Mouse (Mus musculus): ENCODE measurements around the gene Angel1. TPM values are rescaled to one million over a fixed set of nuclear protein-coding genes. Genes with fewer than 3 reads are reported as not detected.

Angel1 gene
- polyA plus RNA-seq, 1 experiment = 2.4 TPM

DNA sequence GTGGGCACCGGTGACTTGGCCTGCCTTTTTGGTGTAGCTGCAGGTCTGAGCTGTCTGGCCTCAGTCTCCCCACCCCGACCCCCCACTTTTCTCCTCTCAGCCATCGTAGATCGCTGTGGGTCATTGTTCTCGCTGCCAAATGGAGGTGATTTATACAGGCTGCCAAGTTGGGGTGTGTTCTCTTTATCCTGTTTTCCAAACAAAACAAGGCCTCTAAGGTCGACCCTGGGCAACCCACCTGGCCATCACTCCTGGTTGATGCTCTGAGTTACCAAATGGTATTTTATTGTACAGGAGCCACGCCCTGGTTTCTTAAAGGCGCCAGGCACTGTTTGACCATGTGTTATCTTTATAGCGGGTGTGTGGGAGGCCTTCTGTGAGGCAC lies 46.7 kb downstream of the Angel1 start:
- Histone ChIP-seq H3K27ac (ENCODE audit: insufficient read depth, low read depth, low read length) (no peak overlapping the region), H3K4me1 (ENCODE audit: control insufficient read depth, insufficient read depth, insufficient read length, low read length) (0 out of 2 replicates have a peak, but pooled peaks cover 3% of the 10 kb centered on the region), H3K36me3 (ENCODE audit: control insufficient read depth, insufficient read depth, low read length) (no peaks in the 10 kb centered on the region), H3K27me3 (ENCODE audit: control insufficient read depth, insufficient read depth, low read length) (peaks cover 14% of the 10 kb centered on the region), H3K4me3 (ENCODE audit: low read depth, low read length) (peak overlapping the region; percentile 71)
- 1% methylated on average over 9 of the region's 9 CpGs for WGBS
- TF ChIP-seq CTCF (IDR thresholded peaks at IDR 0.05; ENCODE audit: extremely low read depth, insufficient read length, insufficient replicate concordance, low read depth, low read length) (no peak), POLR2A (IDR thresholded peaks at IDR 0.05; ENCODE audit: low read depth, low read length) (no peak)

GRCm38 (mm10) chr12:86678591-86679545 lies 47.4 kb downstream of the Angel1 start, which contains the start of gene Vash1:
Gene Vash1 (plus strand): TSS chr12:86678700.
- 2% methylated on average over 93 of the region's 94 CpGs for WGBS
- Histone ChIP-seq H3K27ac (ENCODE audit: insufficient read depth, low read depth, low read length) (no peak within 1 kb of the TSS), H3K4me3 (ENCODE audit: low read depth, low read length) (peak within 1 kb of the TSS; percentile 71), H3K36me3 (ENCODE audit: control insufficient read depth, insufficient read depth, low read length) (no peaks in the 10 kb centered on the region), H3K27me3 (ENCODE audit: control insufficient read depth, insufficient read depth, low read length) (peaks cover 14% of the 10 kb centered on the region), H3K4me1 (ENCODE audit: control insufficient read depth, insufficient read depth, insufficient read length, low read length) (0 out of 2 replicates have a peak, but pooled peaks cover 3% of the 10 kb centered on the region)
- TF ChIP-seq CTCF (IDR thresholded peaks at IDR 0.05; ENCODE audit: extremely low read depth, insufficient read length, insufficient replicate concordance, low read depth, low read length) = no peak

- Histone ChIP-seq H3K27me3 (ENCODE audit: control insufficient read depth, insufficient read depth, low read length) (peaks cover 3% of the 10 kb centered on the region; the same call in 1 of the 2 replicates), H3K36me3 (ENCODE audit: control insufficient read depth, insufficient read depth, low read length) (no peaks in the 10 kb centered on the region), H3K4me1 (ENCODE audit: control insufficient read depth, insufficient read depth, insufficient read length, low read length) (no peaks in the 10 kb centered on the region), H3K27ac (ENCODE audit: insufficient read depth, low read depth, low read length) (no peak overlapping the region), H3K4me3 (ENCODE audit: low read depth, low read length) (no peak overlapping the region)
- TF ChIP-seq CTCF (IDR thresholded peaks at IDR 0.05; ENCODE audit: extremely low read depth, insufficient read length, insufficient replicate concordance, low read depth, low read length) (no peak), POLR2A (IDR thresholded peaks at IDR 0.05; ENCODE audit: low read depth, low read length) (no peak)
- WGBS = 65% methylated on average over 5 of the region's 5 CpGs
These were observed 53.8 kb downstream of the Angel1 start for GRCm38 (mm10) chr12:86672507-86672906.

GRCm38 (mm10) chr12:86672105-86672504 lies 54.2 kb downstream of the Angel1 start:
- TF ChIP-seq CTCF (IDR thresholded peaks at IDR 0.05; ENCODE audit: extremely low read depth, insufficient read length, insufficient replicate concordance, low read depth, low read length) (no peak), POLR2A (IDR thresholded peaks at IDR 0.05; ENCODE audit: low read depth, low read length) (no peak)
- no peaks in the 10 kb centered on the region for H3K27me3 ChIP-seq (ENCODE audit: control insufficient read depth, insufficient read depth, low read length)
- 79% methylated on average over 4 of the region's 4 CpGs for WGBS

GRCm38 (mm10) chr12:86668404-86668803 lies 57.9 kb downstream of the Angel1 start:
- TF ChIP-seq POLR2A (IDR thresholded peaks at IDR 0.05; ENCODE audit: low read depth, low read length) (no peak), CTCF (IDR thresholded peaks at IDR 0.05; ENCODE audit: extremely low read depth, insufficient read length, insufficient replicate concordance, low read depth, low read length) (no peak)
- no peaks in the 10 kb centered on the region for H3K27me3 ChIP-seq (ENCODE audit: control insufficient read depth, insufficient read depth, low read length)
- H3K36me3 ChIP-seq (ENCODE audit: control insufficient read depth, insufficient read depth, low read length) = no peaks in the 10 kb centered on the region
- WGBS = 97% methylated on average over 2 of the region's 2 CpGs
- H3K27ac ChIP-seq (ENCODE audit: insufficient read depth, low read depth, low read length) = no peak overlapping the region
- H3K4me1 ChIP-seq (ENCODE audit: control insufficient read depth, insufficient read depth, insufficient read length, low read length) = no peaks in the 10 kb centered on the region
- H3K4me3 ChIP-seq (ENCODE audit: low read depth, low read length) = no peak overlapping the region

More at GRCm38 (mm10) chr12:86672105-86672504, 54.2 kb downstream of the Angel1 start:
- Histone ChIP-seq H3K27ac (ENCODE audit: insufficient read depth, low read depth, low read length) (no peak overlapping the region), H3K4me1 (ENCODE audit: control insufficient read depth, insufficient read depth, insufficient read length, low read length) (no peaks in the 10 kb centered on the region), H3K36me3 (ENCODE audit: control insufficient read depth, insufficient read depth, low read length) (no peaks in the 10 kb centered on the region), H3K4me3 (ENCODE audit: low read depth, low read length) (no peak overlapping the region)

DNA sequence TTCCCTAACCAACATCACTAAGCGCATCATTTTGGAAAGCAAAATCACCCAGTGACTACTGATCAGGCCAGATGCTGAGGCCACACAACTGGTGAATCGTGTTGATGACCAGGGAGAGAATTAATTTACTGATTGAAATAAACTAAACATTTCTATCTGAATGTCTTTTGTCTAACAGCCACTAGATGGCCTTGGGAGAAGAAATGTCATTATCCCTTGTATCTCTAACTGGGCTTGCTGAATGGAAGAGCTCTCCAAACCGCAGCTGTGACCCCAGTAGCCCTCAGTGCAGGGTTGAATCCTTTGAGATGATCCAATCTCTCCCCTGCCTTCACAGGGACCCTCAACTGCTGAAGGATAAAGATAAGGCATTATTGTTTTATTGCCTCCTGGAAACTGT lies 60.6 kb downstream of the Angel1 start:
- no peaks in the 10 kb centered on the region for H3K4me1 ChIP-seq (ENCODE audit: control insufficient read depth, insufficient read depth, insufficient read length, low read length)
- no peak overlapping the region for H3K4me3 ChIP-seq (ENCODE audit: low read depth, low read length)
- no peak for TF ChIP-seq POLR2A (IDR thresholded peaks at IDR 0.05; ENCODE audit: low read depth, low read length)
- TF ChIP-seq CTCF (IDR thresholded peaks at IDR 0.05; ENCODE audit: extremely low read depth, insufficient read length, insufficient replicate concordance, low read depth, low read length) = peak; percentile 14; the same call in 1 of the 2 replicates
- H3K36me3 ChIP-seq (ENCODE audit: control insufficient read depth, insufficient read depth, low read length) = no peaks in the 10 kb centered on the region
- H3K27ac ChIP-seq (ENCODE audit: insufficient read depth, low read depth, low read length) = no peak overlapping the region
- 39% methylated on average over 3 of the region's 3 CpGs for WGBS
- no peaks in the 10 kb centered on the region; the same call in 1 of the 2 replicates for H3K27me3 ChIP-seq (ENCODE audit: control insufficient read depth, insufficient read depth, low read length)

DNA sequence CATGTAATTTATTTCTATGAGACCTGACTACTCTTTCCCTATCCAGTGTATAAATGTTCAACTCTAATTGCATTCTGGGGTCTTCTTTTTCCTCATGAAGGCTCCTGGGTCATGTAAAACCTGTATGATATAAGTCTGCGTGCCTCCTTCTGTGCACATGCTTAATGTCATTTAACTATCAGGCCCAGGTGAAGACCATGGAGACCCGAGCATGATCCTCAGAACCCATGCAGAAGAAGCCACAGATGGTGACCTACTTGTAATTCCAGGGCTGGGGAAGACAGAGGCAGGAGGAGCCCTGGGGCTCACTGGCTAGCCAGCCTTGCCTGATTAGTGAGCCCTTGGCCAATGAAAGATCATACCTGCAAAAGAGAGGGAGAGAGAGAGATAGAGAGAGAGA lies 65.8 kb downstream of the Angel1 start:
- no peak for TF ChIP-seq POLR2A (IDR thresholded peaks at IDR 0.05; ENCODE audit: low read depth, low read length)
- no peak for TF ChIP-seq CTCF (IDR thresholded peaks at IDR 0.05; ENCODE audit: extremely low read depth, insufficient read length, insufficient replicate concordance, low read depth, low read length)
- Histone ChIP-seq H3K4me1 (ENCODE audit: control insufficient read depth, insufficient read depth, insufficient read length, low read length) (no peaks in the 10 kb centered on the region), H3K27me3 (ENCODE audit: control insufficient read depth, insufficient read depth, low read length) (no peaks in the 10 kb centered on the region; the same call in 1 of the 2 replicates), H3K27ac (ENCODE audit: insufficient read depth, low read depth, low read length) (no peak overlapping the region), H3K4me3 (ENCODE audit: low read depth, low read length) (no peak overlapping the region), H3K36me3 (ENCODE audit: control insufficient read depth, insufficient read depth, low read length) (no peaks in the 10 kb centered on the region)
- WGBS = 61% methylated on average over 2 of the region's 2 CpGs
